Mouse (Mus musculus): Measurements from ENCODE around the gene Rdm1.

- TF ChIP-seq CTCF (IDR thresholded peaks at IDR 0.05; ENCODE audit: low read depth, low read length) (no peak), TAL1 (conservative IDR thresholded peaks at IDR 0.05; ENCODE audit: low read depth, low read length) (no peak), GATA1 (IDR thresholded peaks at IDR 0.05; ENCODE audit: borderline replicate concordance, low read length) (no peak), POLR2AphosphoS5 (IDR thresholded peaks at IDR 0.05; ENCODE audit: insufficient replicate concordance, low read depth, low read length) (no peak)
Observed at GRCm38 (mm10) chr11:101616104-101616503, 10.9 kb upstream of the Rdm1 start.

Measured in G1E (cell line).